Mouse (Mus musculus): ENCODE results near the gene Ereg.

Ereg gene

DNA sequence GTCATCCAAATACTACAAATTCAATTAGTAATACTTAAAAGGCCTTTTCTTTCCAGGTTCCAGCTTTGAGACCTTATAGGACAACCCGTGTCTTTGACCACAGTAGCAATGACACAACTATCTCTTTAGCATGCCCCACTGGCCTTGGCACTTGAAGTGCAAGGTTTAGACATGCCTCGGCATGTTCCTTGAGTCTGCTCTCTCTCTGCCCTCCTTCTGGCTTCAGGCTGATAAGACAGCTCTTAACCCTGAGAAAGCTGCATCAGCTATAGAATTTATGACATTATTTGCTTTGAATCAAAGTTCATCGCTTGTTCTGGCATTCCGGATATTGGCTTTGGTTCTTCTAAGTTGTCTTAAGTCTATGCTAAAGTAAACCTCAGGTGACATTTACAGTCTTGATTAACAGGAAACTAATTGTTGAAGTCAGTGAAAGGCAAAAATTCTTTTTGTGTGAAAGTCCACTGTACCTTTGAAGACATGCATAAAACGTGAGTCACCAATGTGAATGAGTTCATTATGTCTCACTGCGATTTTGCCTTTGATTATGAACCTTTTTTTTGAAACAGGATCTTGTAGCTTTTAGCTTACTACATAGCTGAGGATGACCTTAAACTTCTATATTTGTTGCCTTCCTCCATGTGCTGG lies 35.7 kb downstream of the Ereg start:
- no peak for DNase-seq (ENCODE audit: low read depth, low spot score)

DNA sequence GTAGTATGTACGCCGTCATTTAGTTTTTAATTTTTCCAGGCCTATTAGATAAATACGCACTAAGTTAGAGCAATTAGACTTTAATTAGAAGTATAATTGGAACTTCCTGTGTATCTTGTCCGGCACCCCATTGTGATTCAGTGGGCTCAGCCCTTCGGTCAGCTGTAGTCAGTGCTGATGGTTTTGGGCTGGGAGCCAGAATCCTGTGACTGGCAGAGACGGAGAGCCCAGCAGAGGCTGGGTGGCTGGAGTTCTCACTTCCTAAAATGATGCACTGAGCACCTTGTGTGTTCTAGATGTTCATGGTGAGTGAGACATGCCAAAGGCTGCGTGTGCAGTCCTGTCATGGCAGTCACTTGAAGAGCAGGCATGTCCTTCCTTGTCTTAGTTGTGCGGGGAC lies 36.6 kb downstream of the Ereg start:
- no peak for DNase-seq (ENCODE audit: low read depth, low spot score)

DNA sequence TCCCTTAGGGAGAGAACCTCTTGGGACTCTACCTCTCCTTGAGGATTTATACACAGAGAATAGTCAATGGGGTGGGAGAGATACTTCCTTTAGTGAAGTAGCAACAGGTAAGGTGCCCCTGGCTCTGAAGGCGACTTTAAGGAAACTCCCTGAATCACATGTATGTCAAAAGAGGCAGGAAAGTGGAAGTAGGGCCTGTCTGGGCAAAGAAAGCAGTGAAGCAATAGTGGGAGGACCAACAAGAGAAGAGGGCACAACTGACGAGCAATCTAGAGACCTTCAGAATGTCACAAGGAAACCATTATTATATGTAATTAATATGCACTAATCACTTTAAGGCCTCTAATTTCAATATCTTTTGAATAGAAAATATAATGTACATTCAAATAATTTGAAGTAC lies 39.5 kb downstream of the Ereg start:
- no peak for DNase-seq (ENCODE audit: low read depth, low spot score)

GRCm38 (mm10) chr5:91114574-91114973 lies 40.2 kb downstream of the Ereg start:
- no peak for DNase-seq (ENCODE audit: low read depth, low spot score)

GRCm38 (mm10) chr5:91118618-91119017 lies 44.2 kb downstream of the Ereg start:
- DNase-seq (ENCODE audit: low read depth, low spot score): no peak

- no peak for DNase-seq (ENCODE audit: low read depth, low spot score)
Measured at GRCm38 (mm10) chr5:91123404-91123803, 49.0 kb downstream of the Ereg start.

DNA sequence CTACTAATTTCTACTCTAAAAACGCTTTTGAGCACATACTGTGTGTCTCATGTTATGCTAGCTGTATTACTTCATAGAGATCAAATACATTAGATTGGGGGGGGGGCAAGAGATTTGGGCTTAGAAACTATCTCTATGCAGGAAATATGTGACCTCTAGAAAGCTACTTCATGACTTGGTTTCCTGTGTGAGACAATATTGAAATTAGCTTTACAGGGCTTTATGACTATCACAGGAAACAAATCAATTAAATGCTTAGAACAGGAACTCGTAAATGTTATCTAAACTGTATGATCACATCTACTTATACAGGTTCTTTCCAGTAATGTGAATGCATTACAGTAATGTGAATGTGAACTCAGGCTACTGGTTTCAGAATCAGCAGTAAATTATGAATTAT lies 49.7 kb downstream of the Ereg start:
- DNase-seq (ENCODE audit: low read depth, low spot score): no peak

DNA sequence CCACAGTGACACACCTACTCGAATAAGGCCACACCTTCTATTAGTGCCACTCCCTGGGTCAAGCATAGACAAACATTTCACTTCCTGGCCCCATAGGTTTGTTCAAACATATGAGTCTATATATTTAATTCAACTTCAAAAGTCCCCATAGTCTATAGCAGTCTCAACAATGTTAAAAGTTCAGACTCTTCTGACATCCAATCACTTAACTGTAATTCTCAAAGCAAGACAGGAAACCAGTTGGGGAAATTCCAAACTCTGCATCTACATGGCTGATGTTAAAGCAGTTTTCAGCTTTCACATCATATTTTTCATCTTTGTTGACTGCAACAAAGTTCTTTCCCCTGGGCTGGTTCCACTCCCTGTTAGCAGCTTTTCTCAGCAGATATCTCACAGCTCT lies 52.2 kb downstream of the Ereg start:
- DNase-seq (ENCODE audit: low read depth, low spot score): no peak

DNA sequence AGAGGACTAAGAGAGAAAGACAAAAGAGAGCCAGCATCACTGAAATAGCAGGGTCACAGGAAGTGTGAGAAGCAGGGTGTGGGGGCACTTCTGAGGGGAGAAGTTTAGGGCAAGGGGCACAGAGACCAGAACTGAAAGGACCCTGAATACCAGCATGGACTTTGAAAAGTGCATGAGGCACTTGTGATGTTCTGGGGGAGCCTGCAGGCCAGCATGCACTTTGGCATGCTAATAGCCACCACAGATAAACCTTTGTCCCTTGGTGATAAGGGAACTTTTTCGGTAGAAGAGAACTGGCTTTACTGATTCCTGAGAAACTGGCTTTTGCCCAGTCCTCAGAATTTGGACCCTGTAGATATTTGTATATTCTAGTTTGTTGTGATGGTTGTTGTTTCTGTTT lies 60.5 kb downstream of the Ereg start:
- no peak for DNase-seq (ENCODE audit: low read depth, low spot score)

- DNase-seq (ENCODE audit: low read depth, low spot score): no peak
Measured at GRCm38 (mm10) chr5:91138970-91139369, 64.5 kb downstream of the Ereg start.

DNA sequence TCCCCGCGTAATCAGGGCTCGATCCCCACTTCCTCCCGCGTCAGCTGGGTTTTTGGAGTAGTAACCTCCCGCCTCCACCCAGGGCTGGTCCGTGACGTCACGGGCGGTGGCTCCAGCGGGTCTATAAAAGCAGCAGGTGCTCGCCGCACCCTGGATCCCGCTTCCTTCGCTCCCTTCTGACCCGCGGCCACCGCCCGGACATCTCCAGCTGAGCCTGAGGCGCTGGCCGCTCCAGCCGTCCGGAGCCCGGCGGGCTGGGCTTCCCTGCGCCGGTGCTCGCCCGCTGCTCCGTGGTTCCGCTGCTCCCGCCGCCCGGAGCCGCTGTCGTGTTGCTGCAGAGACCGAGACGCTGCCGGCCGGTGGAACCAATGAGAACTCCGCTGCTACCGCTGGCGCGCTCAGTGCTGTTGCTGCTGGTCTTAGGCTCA lies 65.0 kb downstream of the Ereg start, which contains the start of gene Areg:
Gene Areg, plus strand, starts transcription at position 154 of the 428 bp plus-strand sequence.
- no peak for DNase-seq (ENCODE audit: low read depth, low spot score)

DNA sequence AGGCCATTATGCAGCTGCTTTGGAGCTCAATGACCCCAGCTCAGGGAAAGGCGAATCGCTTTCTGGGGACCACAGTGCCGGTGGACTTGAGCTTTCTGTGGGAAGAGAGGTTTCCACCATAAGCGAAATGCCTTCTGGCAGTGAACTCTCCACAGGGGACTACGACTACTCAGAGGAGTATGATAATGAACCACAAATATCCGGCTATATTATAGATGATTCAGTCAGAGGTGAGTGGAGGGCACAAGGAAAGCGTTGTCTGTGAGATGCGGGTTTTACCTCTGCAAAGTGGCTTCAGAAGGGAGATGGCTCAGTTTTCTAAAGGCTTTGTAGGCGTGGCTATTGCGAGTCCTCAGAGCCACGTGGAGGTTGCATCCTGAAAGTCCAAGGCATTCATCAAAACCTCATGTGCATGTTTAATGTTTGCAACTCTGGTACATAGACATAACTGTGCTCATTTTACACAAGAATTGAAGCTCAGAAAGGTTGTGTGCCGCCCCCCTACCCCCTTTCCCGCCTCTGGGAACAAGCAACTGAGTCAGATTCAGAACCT lies 66.5 kb downstream of the Ereg start:
- DNase-seq (ENCODE audit: low read depth, low spot score): no peak
